Mouse (Mus musculus): ENCODE data around the gene Pih1d1. TPM values are rescaled to one million over a fixed set of nuclear protein-coding genes. Genes with fewer than 3 reads are reported as not detected.

Pih1d1 gene
- total and polyA plus RNA-seq, 3 experiments: 141 to 148 TPM; not detected in 1

- no peak overlapping the region for H3K27ac ChIP-seq (ENCODE audit: control insufficient read depth, low read depth, low read length)
- DNase-seq (ENCODE audit: low read depth, low spot score): no peak
- no peak for TF ChIP-seq ZC3H11A (IDR thresholded peaks at IDR 0.05; ENCODE audit: low read depth, low read length)
- TF ChIP-seq SIN3A (IDR thresholded peaks at IDR 0.05; ENCODE audit: low read length): no peak
- TF ChIP-seq BHLHE40 (IDR thresholded peaks at IDR 0.05; ENCODE audit: borderline replicate concordance, low read depth, low read length): no peak
- TF ChIP-seq MAZ (IDR thresholded peaks at IDR 0.05; ENCODE audit: low read depth, low read length): no peak
- peak; percentile 86 for TF ChIP-seq ZNF384 (IDR thresholded peaks at IDR 0.05; ENCODE audit: low read depth, low read length)
- peak; percentile 12 for TF ChIP-seq RAD21 (IDR thresholded peaks at IDR 0.05; ENCODE audit: low read depth, low read length)
- no peak for TF ChIP-seq KAT2A (conservative IDR thresholded peaks at IDR 0.05; ENCODE audit: low read depth, low read length)
- no peak for TF ChIP-seq GABPA (IDR thresholded peaks at IDR 0.05; ENCODE audit: low read depth, low read length)
- TF ChIP-seq CTCF (IDR thresholded peaks at IDR 0.05 in 2 of 3, conservative IDR thresholded peaks at IDR 0.05 in 1 of 3; ENCODE audit: control insufficient read depth in 1 of 3, insufficient read depth in 1 of 3, low read depth in 2 of 3, low read length in 3 of 3, poor library complexity in 1 of 3, severe bottlenecking in 1 of 3): peak; percentile 41 to 52 (median 44)
- TF ChIP-seq ETS1 (IDR thresholded peaks at IDR 0.05; ENCODE audit: low read depth, low read length): no peak
- TF ChIP-seq EP300 (IDR thresholded peaks at IDR 0.05; ENCODE audit: low read depth in 1 of 2, low read length in 2 of 2): no peak
- no peak for TF ChIP-seq HCFC1 (IDR thresholded peaks at IDR 0.05; ENCODE audit: low read depth, low read length)
- no peak for TF ChIP-seq ELF1 (IDR thresholded peaks at IDR 0.05; ENCODE audit: low read depth, low read length)
- TF ChIP-seq USF2 (IDR thresholded peaks at IDR 0.05; ENCODE audit: borderline replicate concordance in 1 of 2, insufficient read depth in 1 of 2, low read depth in 1 of 2, low read length in 2 of 2): no peak
- TF ChIP-seq SMC3 (IDR thresholded peaks at IDR 0.05; ENCODE audit: low read depth, low read length): peak; percentile 16; the same call in 1 of the 2 replicates
- TF ChIP-seq NELFE (IDR thresholded peaks at IDR 0.05; ENCODE audit: low read depth, low read length): no peak
- peaks cover 6 to 26% of the 10 kb centered on the region in 2 experiments for H3K4me1 ChIP-seq (ENCODE audit: control insufficient read depth in 1 of 2, insufficient read depth in 2 of 2, low read length in 2 of 2)
- no peaks in the 10 kb centered on the region for H3K79me2 ChIP-seq (ENCODE audit: control insufficient read depth, insufficient read depth, low read length, poor library complexity)
- no peak overlapping the region for H3K9ac ChIP-seq (ENCODE audit: control insufficient read depth, low read depth, low read length, poor library complexity, severe bottlenecking)
- no peak overlapping the region for H3K4me3 ChIP-seq (ENCODE audit: control insufficient read depth in 1 of 2, insufficient read depth in 1 of 2, low read depth in 2 of 2, low read length in 2 of 2)
- no peaks in the 10 kb centered on the region for H3K27me3 ChIP-seq (ENCODE audit: control insufficient read depth in 1 of 2, insufficient read depth in 2 of 2, low read length in 2 of 2)
- H3K36me3 ChIP-seq (ENCODE audit: control insufficient read depth in 1 of 2, insufficient read depth in 2 of 2, low read length in 2 of 2): peaks cover 0 to 14% of the 10 kb centered on the region in 2 experiments; a peak in 2 of 4 replicates
- no peaks in the 10 kb centered on the region for H3K9me3 ChIP-seq (replicated peaks; ENCODE audit: insufficient read depth, low read length)
Measured at GRCm38 (mm10) chr7:45208260-45208659, 54.2 kb downstream of the Pih1d1 start.

Other genes starting within 250 kb of the Pih1d1 start
Only the 30 nearest of the 32 such genes appear.
- 0.10 TPM in 1 of 2 replicates, not detected in the other for gene Tsks, start 211.1 kb upstream of the Pih1d1 start, total RNA-seq (2012; rRNA removed)
- under 1 TPM in 1 of 2 experiments, not detected in 1; 0.08 TPM for gene Tsks, start 211.1 kb upstream of the Pih1d1 start, polyA plus RNA-seq (2012; ENCODE audit: insufficient read depth in 1 of 2, insufficient read length in 2 of 2, low read depth in 1 of 2, low replicate concordance in 2 of 2, missing spikeins in 1 of 2)
- 0.20 and 0.35 TPM in 2 replicates for gene Cpt1c, start 179.5 kb upstream of the Pih1d1 start, total RNA-seq (2012; rRNA removed)
- gene Cpt1c, start 179.5 kb upstream of the Pih1d1 start, polyA plus RNA-seq (2012; ENCODE audit: insufficient read depth in 1 of 2, insufficient read length in 2 of 2, low read depth in 1 of 2, low replicate concordance in 2 of 2, missing spikeins in 1 of 2): under 1 TPM in 1 of 2 experiments, not detected in 1; 0.81 TPM
- gene Prmt1, start 167.7 kb upstream of the Pih1d1 start, total RNA-seq (2012; rRNA removed): 317 and 339 TPM in 2 replicates
- 100 to 1,000 TPM; 254 to 715 TPM for gene Prmt1, start 167.7 kb upstream of the Pih1d1 start, polyA plus RNA-seq (2012; ENCODE audit: insufficient read depth in 1 of 2, insufficient read length in 2 of 2, low read depth in 1 of 2, low replicate concordance in 2 of 2, missing spikeins in 1 of 2)
- 78.6 and 83.4 TPM in 2 replicates for gene Irf3, start 156.7 kb upstream of the Pih1d1 start, total RNA-seq (2012; rRNA removed)
- gene Irf3, start 156.7 kb upstream of the Pih1d1 start, polyA plus RNA-seq (2012; ENCODE audit: insufficient read depth in 1 of 2, insufficient read length in 2 of 2, low read depth in 1 of 2, low replicate concordance in 2 of 2, missing spikeins in 1 of 2): 10 to 100 TPM in 1 of 2 experiments, not detected in 1; 82.1 TPM
- gene Bcl2l12, start 155.6 kb upstream of the Pih1d1 start, total RNA-seq (2012; rRNA removed): 13.4 and 16.6 TPM in 2 replicates
- gene Bcl2l12, start 155.6 kb upstream of the Pih1d1 start, polyA plus RNA-seq (2012; ENCODE audit: insufficient read depth in 1 of 2, insufficient read length in 2 of 2, low read depth in 1 of 2, low replicate concordance in 2 of 2, missing spikeins in 1 of 2): 10 to 100 TPM in 1 of 2 experiments, not detected in 1; 24.6 TPM
- 17.7 and 18.3 TPM in 2 replicates for gene Scaf1, start 137.9 kb upstream of the Pih1d1 start, total RNA-seq (2012; rRNA removed)
- 10 to 100 TPM; 34.4 to 81.5 TPM for gene Scaf1, start 137.9 kb upstream of the Pih1d1 start, polyA plus RNA-seq (2012; ENCODE audit: insufficient read depth in 1 of 2, insufficient read length in 2 of 2, low read depth in 1 of 2, low replicate concordance in 2 of 2, missing spikeins in 1 of 2)
- 4.2 and 5.0 TPM in 2 replicates for gene Rras, start 136.3 kb upstream of the Pih1d1 start, total RNA-seq (2012; rRNA removed)
- gene Rras, start 136.3 kb upstream of the Pih1d1 start, polyA plus RNA-seq (2012; ENCODE audit: insufficient read depth in 1 of 2, insufficient read length in 2 of 2, low read depth in 1 of 2, low replicate concordance in 2 of 2, missing spikeins in 1 of 2): 10 to 100 TPM in 1 of 2 experiments, not detected in 1; 24.1 TPM
- gene Prr12, start 101.4 kb upstream of the Pih1d1 start, total RNA-seq (2012; rRNA removed): 3.3 and 3.5 TPM in 2 replicates
- 10 to 100 TPM in 1 of 2 experiments, not detected in 1; 32.1 TPM for gene Prr12, start 101.4 kb upstream of the Pih1d1 start, polyA plus RNA-seq (2012; ENCODE audit: insufficient read depth in 1 of 2, insufficient read length in 2 of 2, low read depth in 1 of 2, low replicate concordance in 2 of 2, missing spikeins in 1 of 2)
- 49.9 and 50.7 TPM in 2 replicates for gene Nosip, start 91.9 kb upstream of the Pih1d1 start, total RNA-seq (2012; rRNA removed)
- 10 to 100 TPM in 1 of 2 experiments, not detected in 1; 78.9 TPM for gene Nosip, start 91.9 kb upstream of the Pih1d1 start, polyA plus RNA-seq (2012; ENCODE audit: insufficient read depth in 1 of 2, insufficient read length in 2 of 2, low read depth in 1 of 2, low replicate concordance in 2 of 2, missing spikeins in 1 of 2)
- gene Prrg2, start 91.6 kb upstream of the Pih1d1 start, total RNA-seq (2012; rRNA removed): 7.5 and 7.7 TPM in 2 replicates
- gene Prrg2, start 91.6 kb upstream of the Pih1d1 start, polyA plus RNA-seq (2012; ENCODE audit: insufficient read depth in 1 of 2, insufficient read length in 2 of 2, low read depth in 1 of 2, low replicate concordance in 2 of 2, missing spikeins in 1 of 2): 10 to 100 TPM in 1 of 2 experiments, not detected in 1; 16.9 TPM
- 16.0 and 29.3 TPM in 2 replicates for gene Rcn3, start 62.1 kb upstream of the Pih1d1 start, total RNA-seq (2012; rRNA removed)
- 10 to 100 TPM in 1 of 2 experiments, not detected in 1; 43.0 TPM for gene Rcn3, start 62.1 kb upstream of the Pih1d1 start, polyA plus RNA-seq (2012; ENCODE audit: insufficient read depth in 1 of 2, insufficient read length in 2 of 2, low read depth in 1 of 2, low replicate concordance in 2 of 2, missing spikeins in 1 of 2)
- gene Fcgrt, start 50.5 kb upstream of the Pih1d1 start, total RNA-seq (2012; rRNA removed): 0.26 and 0.27 TPM in 2 replicates
- gene Fcgrt, start 50.5 kb upstream of the Pih1d1 start, polyA plus RNA-seq (2012; ENCODE audit: insufficient read depth in 1 of 2, insufficient read length in 2 of 2, low read depth in 1 of 2, low replicate concordance in 2 of 2, missing spikeins in 1 of 2): 1 to 10 TPM in 1 of 2 experiments, not detected in 1; 1.7 TPM
- 2,482 and 2,708 TPM in 2 replicates for gene Rps11, start 29.9 kb upstream of the Pih1d1 start, total RNA-seq (2012; rRNA removed)
- gene Rps11, start 29.9 kb upstream of the Pih1d1 start, polyA plus RNA-seq (2012; ENCODE audit: insufficient read depth in 1 of 2, insufficient read length in 2 of 2, low read depth in 1 of 2, low replicate concordance in 2 of 2, missing spikeins in 1 of 2): 1,000 to 10,000 TPM; 3,189 to 5,434 TPM
- 2,773 and 3,160 TPM in 2 replicates for gene Rpl13a, start 25.5 kb upstream of the Pih1d1 start, total RNA-seq (2012; rRNA removed)
- 1,000 to 10,000 TPM; 2,091 to 3,727 TPM for gene Rpl13a, start 25.5 kb upstream of the Pih1d1 start, polyA plus RNA-seq (2012; ENCODE audit: insufficient read depth in 1 of 2, insufficient read length in 2 of 2, low read depth in 1 of 2, low replicate concordance in 2 of 2, missing spikeins in 1 of 2)
- 0.69 and 3.9 TPM in 2 replicates for gene Gm45713, start 18.1 kb upstream of the Pih1d1 start, total RNA-seq (2012; rRNA removed)
- gene Gm45713, start 18.1 kb upstream of the Pih1d1 start, polyA plus RNA-seq (2012; ENCODE audit: insufficient read depth in 1 of 2, insufficient read length in 2 of 2, low read depth in 1 of 2, low replicate concordance in 2 of 2, missing spikeins in 1 of 2): not detected
- gene Flt3l, start 17.9 kb upstream of the Pih1d1 start, total RNA-seq (2012; rRNA removed): 9.5 and 13.0 TPM in 2 replicates
- gene Flt3l, start 17.9 kb upstream of the Pih1d1 start, polyA plus RNA-seq (2012; ENCODE audit: insufficient read depth in 1 of 2, insufficient read length in 2 of 2, low read depth in 1 of 2, low replicate concordance in 2 of 2, missing spikeins in 1 of 2): 10 to 100 TPM in 1 of 2 experiments, not detected in 1; 35.4 TPM
- gene Aldh16a1, start 281 bp downstream of the Pih1d1 start, total RNA-seq (2012; rRNA removed): 33.9 and 34.0 TPM in 2 replicates
- gene Aldh16a1, start 281 bp downstream of the Pih1d1 start, polyA plus RNA-seq (2012; ENCODE audit: insufficient read depth in 1 of 2, insufficient read length in 2 of 2, low read depth in 1 of 2, low replicate concordance in 2 of 2, missing spikeins in 1 of 2): 10 to 100 TPM in 1 of 2 experiments, not detected in 1; 61.6 TPM
- 0.23 TPM in 2 replicates for gene Slc17a7, start 9.6 kb downstream of the Pih1d1 start, total RNA-seq (2012; rRNA removed)
- gene Slc17a7, start 9.6 kb downstream of the Pih1d1 start, polyA plus RNA-seq (2012; ENCODE audit: insufficient read depth in 1 of 2, insufficient read length in 2 of 2, low read depth in 1 of 2, low replicate concordance in 2 of 2, missing spikeins in 1 of 2): 1 to 10 TPM in 1 of 2 experiments, not detected in 1; 1.0 TPM
- gene Gfy, start 25.3 kb downstream of the Pih1d1 start, total RNA-seq (2012; rRNA removed): not detected in 2 replicates
- not detected for gene Gfy, start 25.3 kb downstream of the Pih1d1 start, polyA plus RNA-seq (2012; ENCODE audit: insufficient read depth in 1 of 2, insufficient read length in 2 of 2, low read depth in 1 of 2, low replicate concordance in 2 of 2, missing spikeins in 1 of 2)
- gene Pth2, start 26.7 kb downstream of the Pih1d1 start, total RNA-seq (2012; rRNA removed): not detected in 2 replicates
- not detected for gene Pth2, start 26.7 kb downstream of the Pih1d1 start, polyA plus RNA-seq (2012; ENCODE audit: insufficient read depth in 1 of 2, insufficient read length in 2 of 2, low read depth in 1 of 2, low replicate concordance in 2 of 2, missing spikeins in 1 of 2)
- 0.16 and 0.27 TPM in 2 replicates for gene Ccdc155, start 50.6 kb downstream of the Pih1d1 start, total RNA-seq (2012; rRNA removed)
- gene Ccdc155, start 50.6 kb downstream of the Pih1d1 start, polyA plus RNA-seq (2012; ENCODE audit: insufficient read depth in 1 of 2, insufficient read length in 2 of 2, low read depth in 1 of 2, low replicate concordance in 2 of 2, missing spikeins in 1 of 2): under 1 TPM in 1 of 2 experiments, not detected in 1; 0.38 TPM
- 8.5 and 9.2 TPM in 2 replicates for gene Dkkl1, start 57.8 kb downstream of the Pih1d1 start, total RNA-seq (2012; rRNA removed)
- 10 to 100 TPM in 1 of 2 experiments, not detected in 1; 32.0 TPM for gene Dkkl1, start 57.8 kb downstream of the Pih1d1 start, polyA plus RNA-seq (2012; ENCODE audit: insufficient read depth in 1 of 2, insufficient read length in 2 of 2, low read depth in 1 of 2, low replicate concordance in 2 of 2, missing spikeins in 1 of 2)
- 0.19 TPM in 1 of 2 replicates, not detected in the other for gene Tead2, start 61.5 kb downstream of the Pih1d1 start, total RNA-seq (2012; rRNA removed)
- under 1 TPM in 1 of 2 experiments, not detected in 1; 0.38 TPM for gene Tead2, start 61.5 kb downstream of the Pih1d1 start, polyA plus RNA-seq (2012; ENCODE audit: insufficient read depth in 1 of 2, insufficient read length in 2 of 2, low read depth in 1 of 2, low replicate concordance in 2 of 2, missing spikeins in 1 of 2)
- 17.2 and 22.4 TPM in 2 replicates for gene Cd37, start 84.8 kb downstream of the Pih1d1 start, total RNA-seq (2012; rRNA removed)
- gene Cd37, start 84.8 kb downstream of the Pih1d1 start, polyA plus RNA-seq (2012; ENCODE audit: insufficient read depth in 1 of 2, insufficient read length in 2 of 2, low read depth in 1 of 2, low replicate concordance in 2 of 2, missing spikeins in 1 of 2): 100 to 1,000 TPM in 1 of 2 experiments, not detected in 1; 111 TPM
- gene Slc6a16, start 86.8 kb downstream of the Pih1d1 start, total RNA-seq (2012; rRNA removed): not detected in 2 replicates
- not detected for gene Slc6a16, start 86.8 kb downstream of the Pih1d1 start, polyA plus RNA-seq (2012; ENCODE audit: insufficient read depth in 1 of 2, insufficient read length in 2 of 2, low read depth in 1 of 2, low replicate concordance in 2 of 2, missing spikeins in 1 of 2)
- gene Slc6a21, start 123.2 kb downstream of the Pih1d1 start, total RNA-seq (2012; rRNA removed): not detected in 2 replicates
- gene Slc6a21, start 123.2 kb downstream of the Pih1d1 start, polyA plus RNA-seq (2012; ENCODE audit: insufficient read depth in 1 of 2, insufficient read length in 2 of 2, low read depth in 1 of 2, low replicate concordance in 2 of 2, missing spikeins in 1 of 2): not detected
- 4.5 and 4.8 TPM in 2 replicates for gene Trpm4, start 179.5 kb downstream of the Pih1d1 start, total RNA-seq (2012; rRNA removed)
- gene Trpm4, start 179.5 kb downstream of the Pih1d1 start, polyA plus RNA-seq (2012; ENCODE audit: insufficient read depth in 1 of 2, insufficient read length in 2 of 2, low read depth in 1 of 2, low replicate concordance in 2 of 2, missing spikeins in 1 of 2): 1 to 10 TPM in 1 of 2 experiments, not detected in 1; 6.9 TPM
- not detected in 2 replicates for gene Hrc, start 181.0 kb downstream of the Pih1d1 start, total RNA-seq (2012; rRNA removed)
- gene Hrc, start 181.0 kb downstream of the Pih1d1 start, polyA plus RNA-seq (2012; ENCODE audit: insufficient read depth in 1 of 2, insufficient read length in 2 of 2, low read depth in 1 of 2, low replicate concordance in 2 of 2, missing spikeins in 1 of 2): under 1 TPM in 1 of 2 experiments, not detected in 1; 0.22 TPM
- gene Ppfia3, start 212.7 kb downstream of the Pih1d1 start, total RNA-seq (2012; rRNA removed): 3.0 and 3.4 TPM in 2 replicates
- 1 to 10 TPM in 1 of 2 experiments, not detected in 1; 5.9 TPM for gene Ppfia3, start 212.7 kb downstream of the Pih1d1 start, polyA plus RNA-seq (2012; ENCODE audit: insufficient read depth in 1 of 2, insufficient read length in 2 of 2, low read depth in 1 of 2, low replicate concordance in 2 of 2, missing spikeins in 1 of 2)
- 1.3 and 1.4 TPM in 2 replicates for gene Lin7b, start 216.3 kb downstream of the Pih1d1 start, total RNA-seq (2012; rRNA removed)
- gene Lin7b, start 216.3 kb downstream of the Pih1d1 start, polyA plus RNA-seq (2012; ENCODE audit: insufficient read depth in 1 of 2, insufficient read length in 2 of 2, low read depth in 1 of 2, low replicate concordance in 2 of 2, missing spikeins in 1 of 2): 1 to 10 TPM in 1 of 2 experiments, not detected in 1; 3.8 TPM